Mouse (Mus musculus) brain, embryonic 14.5 days (tissue): ENCODE data around the gene Olfr1369-ps1. TPM values are rescaled to one million over a fixed set of nuclear protein-coding genes. Genes with fewer than 3 reads are reported as not detected.
"Not testable (repeated sequence)": the region's sequence is repeated elsewhere in the genome, so short reads cannot be mapped to it uniquely, and the experiment has no call there.

Experiments used
- DNase-seq: peaks from one replicate; pipeline ENCODE4 v3.0.0-alpha.2; 2011; ENCODE audit warnings: low read depth
- CTCF ChIP-seq: fragments of 200-500 bp; IDR thresholded peaks from 2 replicates; pipeline ENCODE4 v1.5.1; 2012; ENCODE audit warnings: inconsistent platforms, mild to moderate bottlenecking, moderate library complexity, borderline replicate concordance; ENCODE audit not compliant: insufficient read depth, insufficient read length; ENCODE audit errors: extremely low read depth
- POLR2A ChIP-seq: fragments of 200-500 bp; IDR thresholded peaks from 2 replicates; pipeline ENCODE4 v1.6.1; 2012; ENCODE audit warnings: mild to moderate bottlenecking, inconsistent platforms, borderline replicate concordance; ENCODE audit not compliant: poor library complexity, insufficient read depth, insufficient read length, severe bottlenecking; ENCODE audit errors: extremely low read depth
- polyA plus RNA-seq: library from polyadenylated mRNA; depleted of rRNA; stranded (reverse); fragments of >200 nt; gene quantifications from 2 replicates; pipeline ENCODE4 v1.2.3, GENCODE M21; 2012; rRNA removed

Gene Olfr1369-ps1
- polyA plus RNA-seq, result not detected in 2 replicates

GRCm38 (mm10) chr13:21111183-21111582 lies at the start of gene Olfr1369-ps1:
Gene Olfr1369-ps1, plus strand, starts transcription at chr13:21111483.
- peak; percentile 2 for DNase-seq

- TF ChIP-seq CTCF (no peak), POLR2A (no peak)
- no peak for DNase-seq
Observed at GRCm38 (mm10) chr13:21066021-21066420, 45.3 kb upstream of the Olfr1369-ps1 start.

GRCm38 (mm10) chr13:21074847-21075246 lies 36.4 kb upstream of the Olfr1369-ps1 start, which contains the start of gene Olfr1370:
Gene Olfr1370, minus strand, starts transcription at chr13:21074947.
- TF ChIP-seq POLR2A (no peak), CTCF (no peak)
- no peak for DNase-seq

- DNase-seq, result no peak
- TF ChIP-seq POLR2A (no peak), CTCF (no peak)
Observed at GRCm38 (mm10) chr13:21082686-21083085, 28.6 kb upstream of the Olfr1369-ps1 start.

- DNase-seq, result no peak
- TF ChIP-seq POLR2A (no peak), CTCF (no peak)
Observed at GRCm38 (mm10) chr13:21109759-21110158, 1.5 kb upstream of the Olfr1369-ps1 start.

GRCm38 (mm10) chr13:21110441-21110840 lies 842 bp upstream of the Olfr1369-ps1 start:
- TF ChIP-seq CTCF, result no peak
- TF ChIP-seq POLR2A, result no peak
- DNase-seq, result no peak

- TF ChIP-seq CTCF (no peak), POLR2A (no peak)
- DNase-seq, result no peak
Observed at GRCm38 (mm10) chr13:21114121-21114520, 2.8 kb downstream of the Olfr1369-ps1 start.

- DNase-seq, result not testable (repeated sequence)
Observed at GRCm38 (mm10) chr13:21129339-21129738, 18.1 kb downstream of the Olfr1369-ps1 start, which contains the start of gene Olfr263. Gene Olfr263, plus strand, starts transcription at chr13:21129639.

- TF ChIP-seq POLR2A (no peak), CTCF (peak; percentile 45; the same call in 1 of the 2 replicates)
- peak; percentile 15 for DNase-seq
Observed at GRCm38 (mm10) chr13:21142421-21142820, 31.1 kb downstream of the Olfr1369-ps1 start.

- TF ChIP-seq POLR2A (no peak), CTCF (no peak)
- DNase-seq, result no peak
Observed at GRCm38 (mm10) chr13:21145767-21146166, 34.5 kb downstream of the Olfr1369-ps1 start, which contains the start of gene Olfr1368. Gene Olfr1368, minus strand, starts transcription at chr13:21145867.

- no peak for DNase-seq
- no peak for TF ChIP-seq POLR2A
Observed at GRCm38 (mm10) chr13:21155888-21156287, 44.6 kb downstream of the Olfr1369-ps1 start.

- DNase-seq, result no peak
- no peak for TF ChIP-seq CTCF
- no peak for TF ChIP-seq POLR2A
Observed at GRCm38 (mm10) chr13:21158071-21158470, 46.8 kb downstream of the Olfr1369-ps1 start.
